Mouse (Mus musculus): ENCODE results near the gene Scn10a. TPM values are rescaled to one million over a fixed set of nuclear protein-coding genes. Genes with fewer than 3 reads are reported as not detected.

Gene Scn10a
- polyA plus RNA-seq, 2 experiments: 0.10 TPM; not detected in 1

GRCm38 (mm10) chr9:119646942-119647547 lies 72.1 kb downstream of the Scn10a start:
- WGBS: 62% methylated on average over 8 of the region's 8 CpGs
- Histone ChIP-seq H3K9ac (ENCODE audit: low read depth, low read length, severe bottlenecking) (no peak overlapping the region), H3K4me2 (replicated peaks; ENCODE audit: low read depth, low read length, severe bottlenecking) (no peak overlapping the region), H3K27ac (replicated peaks; ENCODE audit: low read depth, low read length) (no peak overlapping the region), H3K9me3 (ENCODE audit: control insufficient read depth, low read length) (no peaks in the 10 kb centered on the region), H3K27me3 (ENCODE audit: control insufficient read depth, insufficient read depth, low read length) (no peaks in the 10 kb centered on the region), H3K4me1 (ENCODE audit: control insufficient read depth, insufficient read depth, low read length) (no peaks in the 10 kb centered on the region), H3K4me3 (replicated peaks; ENCODE audit: low read length) (no peak overlapping the region), H3K36me3 (ENCODE audit: control insufficient read depth, insufficient read depth, low read length) (no peaks in the 10 kb centered on the region)
- no peak for TF ChIP-seq POLR2A (IDR thresholded peaks at IDR 0.05; ENCODE audit: borderline replicate concordance, extremely low read depth, insufficient read depth, insufficient read length)
- DNase-seq (ENCODE audit: low spot score) (peak; percentile 38), ATAC-seq (ENCODE audit: low FRiP score, low read depth) (no peak)

DNA sequence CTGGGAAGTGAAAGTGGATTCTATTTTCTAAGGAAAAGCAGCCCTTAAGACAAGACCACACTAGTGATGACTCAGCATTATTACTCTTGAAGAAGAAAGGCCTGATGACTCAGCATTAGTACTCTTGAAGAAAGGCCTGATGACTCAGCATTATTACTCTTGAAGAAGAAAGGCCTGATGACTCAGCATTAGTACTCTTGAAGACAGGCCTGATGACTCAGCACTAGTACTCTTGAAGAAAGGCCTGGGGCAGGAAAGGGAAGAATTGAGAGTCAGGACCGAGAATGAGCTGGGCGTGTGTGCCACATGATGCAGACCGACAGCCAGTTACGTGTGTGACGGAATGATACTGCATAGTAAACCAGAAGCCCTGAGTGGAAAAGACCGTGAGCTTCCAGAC lies 77.1 kb downstream of the Scn10a start:
- WGBS: 83% methylated on average over 6 of the region's 6 CpGs
- no peaks in the 10 kb centered on the region for H3K36me3 ChIP-seq (ENCODE audit: control insufficient read depth, insufficient read depth, low read length)
- no peak overlapping the region for H3K27ac ChIP-seq (replicated peaks; ENCODE audit: low read depth, low read length)
- ATAC-seq (ENCODE audit: low FRiP score, low read depth) (no peak), DNase-seq (ENCODE audit: low spot score) (no peak)
- H3K9me3 ChIP-seq (ENCODE audit: control insufficient read depth, low read length): no peaks in the 10 kb centered on the region
- no peak for TF ChIP-seq POLR2A (IDR thresholded peaks at IDR 0.05; ENCODE audit: borderline replicate concordance, extremely low read depth, insufficient read depth, insufficient read length)
- no peak overlapping the region for H3K9ac ChIP-seq (ENCODE audit: low read depth, low read length, severe bottlenecking)
- no peaks in the 10 kb centered on the region for H3K4me1 ChIP-seq (ENCODE audit: control insufficient read depth, insufficient read depth, low read length)
- H3K4me3 ChIP-seq (replicated peaks; ENCODE audit: low read length): no peak overlapping the region
- no peaks in the 10 kb centered on the region for H3K27me3 ChIP-seq (ENCODE audit: control insufficient read depth, insufficient read depth, low read length)
- H3K4me2 ChIP-seq (replicated peaks; ENCODE audit: low read depth, low read length, severe bottlenecking): no peak overlapping the region

DNA sequence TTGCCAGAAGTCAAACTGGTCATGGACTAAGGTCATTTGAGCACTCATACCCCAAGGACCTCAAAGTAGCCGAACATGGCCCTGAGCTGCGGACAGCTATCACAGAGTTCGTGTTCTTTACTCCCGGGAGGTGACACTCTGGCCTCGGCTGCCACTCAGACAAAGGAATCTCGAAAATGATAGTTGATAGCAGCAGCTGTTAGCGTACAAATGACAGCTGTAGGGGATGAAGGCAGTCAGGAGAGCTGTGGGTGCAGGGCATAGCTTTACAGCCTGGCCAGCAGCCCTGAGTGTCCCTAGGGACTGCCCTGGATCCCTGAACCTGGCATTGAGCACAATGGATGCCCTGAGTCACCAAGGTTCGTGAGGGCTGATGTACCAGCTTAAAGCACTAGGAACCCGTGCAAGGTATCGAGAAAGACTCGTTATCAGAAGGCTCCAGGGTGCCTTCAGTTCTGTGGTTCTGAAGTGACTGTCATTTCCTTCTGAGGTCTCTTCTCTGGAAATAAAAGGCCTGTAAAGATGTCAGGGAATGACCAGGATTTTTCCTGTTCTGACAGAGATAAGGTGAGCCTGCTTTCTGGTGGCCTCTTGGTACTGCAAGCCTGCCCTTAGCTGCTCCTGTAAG lies 84.8 kb downstream of the Scn10a start:
- Histone ChIP-seq H3K9me3 (ENCODE audit: control insufficient read depth, low read length) (no peaks in the 10 kb centered on the region), H3K4me3 (replicated peaks; ENCODE audit: low read length) (no peak overlapping the region), H3K27ac (replicated peaks; ENCODE audit: low read depth, low read length) (no peak overlapping the region), H3K36me3 (ENCODE audit: control insufficient read depth, insufficient read depth, low read length) (no peaks in the 10 kb centered on the region), H3K9ac (ENCODE audit: low read depth, low read length, severe bottlenecking) (no peak overlapping the region), H3K4me1 (ENCODE audit: control insufficient read depth, insufficient read depth, low read length) (no peaks in the 10 kb centered on the region), H3K27me3 (ENCODE audit: control insufficient read depth, insufficient read depth, low read length) (no peaks in the 10 kb centered on the region), H3K4me2 (replicated peaks; ENCODE audit: low read depth, low read length, severe bottlenecking) (no peak overlapping the region)
- no peak for TF ChIP-seq POLR2A (IDR thresholded peaks at IDR 0.05; ENCODE audit: borderline replicate concordance, extremely low read depth, insufficient read depth, insufficient read length)
- ATAC-seq (ENCODE audit: low FRiP score, low read depth) (peak; percentile 57; the same call in 1 of the 2 replicates), DNase-seq (ENCODE audit: low spot score) (peak; percentile 29)
- WGBS: 69% methylated on average over 11 of the region's 11 CpGs

DNA sequence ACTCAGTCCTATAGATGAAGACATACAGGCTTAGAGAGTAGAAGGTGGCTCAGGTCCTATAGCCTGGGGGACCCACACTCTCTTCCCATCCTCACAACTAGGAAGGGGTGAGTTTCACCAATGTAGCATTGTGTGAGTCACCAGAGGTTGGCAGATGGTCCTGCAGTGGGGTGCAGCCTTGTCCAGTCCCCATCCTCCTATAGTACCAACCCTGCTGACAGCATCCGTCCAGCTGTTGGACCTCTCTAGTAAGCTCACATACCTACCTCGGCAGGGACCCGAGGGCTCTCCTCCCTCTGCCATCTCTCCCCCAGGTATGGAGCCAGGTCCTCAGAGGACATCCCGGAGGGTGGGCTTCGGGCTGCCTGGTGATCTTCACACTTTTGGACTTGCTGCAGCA lies 85.6 kb downstream of the Scn10a start:
- Histone ChIP-seq H3K4me3 (replicated peaks; ENCODE audit: low read length) (no peak overlapping the region), H3K27me3 (ENCODE audit: control insufficient read depth, insufficient read depth, low read length) (no peaks in the 10 kb centered on the region), H3K36me3 (ENCODE audit: control insufficient read depth, insufficient read depth, low read length) (no peaks in the 10 kb centered on the region), H3K4me1 (ENCODE audit: control insufficient read depth, insufficient read depth, low read length) (no peaks in the 10 kb centered on the region), H3K27ac (replicated peaks; ENCODE audit: low read depth, low read length) (no peak overlapping the region), H3K4me2 (replicated peaks; ENCODE audit: low read depth, low read length, severe bottlenecking) (no peak overlapping the region), H3K9me3 (ENCODE audit: control insufficient read depth, low read length) (no peaks in the 10 kb centered on the region), H3K9ac (ENCODE audit: low read depth, low read length, severe bottlenecking) (no peak overlapping the region)
- ATAC-seq (ENCODE audit: low FRiP score, low read depth) (no peak), DNase-seq (ENCODE audit: low spot score) (no peak)
- TF ChIP-seq POLR2A (IDR thresholded peaks at IDR 0.05; ENCODE audit: borderline replicate concordance, extremely low read depth, insufficient read depth, insufficient read length): no peak
- WGBS: 85% methylated on average over 5 of the region's 5 CpGs

DNA sequence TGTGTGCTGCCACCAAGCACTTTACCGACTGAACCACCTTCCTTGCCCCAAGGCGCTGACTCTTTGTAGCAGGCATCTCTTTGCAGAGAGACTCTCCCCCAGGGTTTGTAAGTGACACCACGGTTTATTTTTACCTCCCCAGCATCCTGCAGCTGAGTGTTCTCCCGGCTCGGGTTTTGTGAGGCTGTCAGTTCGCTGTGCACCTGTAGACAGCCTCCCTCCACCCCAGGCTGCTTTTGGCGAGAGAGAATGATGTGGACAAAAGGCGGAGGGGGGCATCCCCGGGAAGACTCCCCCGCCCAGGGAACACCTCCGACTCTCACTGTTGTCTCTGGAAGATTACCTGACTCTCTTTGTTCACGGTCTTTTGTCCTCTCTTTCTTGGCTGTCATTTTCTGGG lies 86.3 kb downstream of the Scn10a start:
- no peaks in the 10 kb centered on the region for H3K27me3 ChIP-seq (ENCODE audit: control insufficient read depth, insufficient read depth, low read length)
- DNase-seq (ENCODE audit: low spot score) (no peak), ATAC-seq (ENCODE audit: low FRiP score, low read depth) (no peak)
- no peak overlapping the region for H3K4me3 ChIP-seq (replicated peaks; ENCODE audit: low read length)
- no peaks in the 10 kb centered on the region for H3K9me3 ChIP-seq (ENCODE audit: control insufficient read depth, low read length)
- no peak overlapping the region for H3K27ac ChIP-seq (replicated peaks; ENCODE audit: low read depth, low read length)
- no peak for TF ChIP-seq POLR2A (IDR thresholded peaks at IDR 0.05; ENCODE audit: borderline replicate concordance, extremely low read depth, insufficient read depth, insufficient read length)
- no peaks in the 10 kb centered on the region for H3K36me3 ChIP-seq (ENCODE audit: control insufficient read depth, insufficient read depth, low read length)
- H3K4me1 ChIP-seq (ENCODE audit: control insufficient read depth, insufficient read depth, low read length): no peaks in the 10 kb centered on the region
- H3K4me2 ChIP-seq (replicated peaks; ENCODE audit: low read depth, low read length, severe bottlenecking): no peak overlapping the region
- 44% methylated on average over 12 of the region's 12 CpGs for WGBS
- no peak overlapping the region for H3K9ac ChIP-seq (ENCODE audit: low read depth, low read length, severe bottlenecking)
